Mouse (Mus musculus) bone marrow macrophage, adult 2 months (primary cell): Measurements from ENCODE around the gene Nudt17.

Experiments
- CTCF ChIP-seq: IDR thresholded peaks from 2 replicates; pipeline ENCODE4 v1.5.1; 2012; ENCODE audit warnings: low read depth, mild to moderate bottlenecking, low read length, moderate library complexity
- POLR2A ChIP-seq: IDR thresholded peaks from 2 replicates; pipeline ENCODE4 v1.6.1; 2012; ENCODE audit warnings: mild to moderate bottlenecking, low read depth, low read length, borderline replicate concordance

DNA sequence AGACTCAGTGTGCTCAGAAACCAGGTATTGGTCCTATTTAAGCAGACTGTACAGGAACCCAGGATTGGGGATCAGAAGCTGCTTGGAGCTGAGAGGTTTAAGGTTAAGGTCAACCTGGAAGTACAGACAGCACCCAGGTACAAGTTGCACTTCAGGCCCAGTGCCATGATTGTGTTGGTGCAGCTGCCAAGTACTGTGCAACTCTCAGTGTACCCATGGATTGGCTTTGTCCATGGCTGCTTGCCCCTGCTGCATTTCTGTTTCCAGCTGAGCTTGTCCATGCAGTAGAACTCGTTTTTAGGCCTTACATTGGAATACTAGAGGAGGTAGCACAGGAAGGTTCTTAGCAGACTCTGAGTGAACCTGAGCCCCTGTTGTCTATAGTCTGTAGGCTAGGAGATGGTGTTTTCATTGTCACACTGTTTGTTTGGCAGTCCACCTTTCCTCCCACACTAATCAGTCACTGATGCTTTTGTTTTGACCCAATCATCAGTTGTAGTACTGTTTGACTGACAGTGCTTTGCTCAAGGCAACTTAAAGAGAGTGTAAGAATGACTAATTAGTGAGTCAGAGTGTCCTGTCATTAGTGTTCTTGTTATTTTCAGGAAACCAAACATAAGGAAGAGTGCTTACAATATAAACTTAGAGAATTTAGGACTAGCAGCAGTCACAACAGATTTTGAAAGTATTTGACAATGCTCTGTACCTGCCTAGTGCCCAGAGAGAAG, 28.8 kb upstream of the Nudt17 start:
- TF ChIP-seq CTCF, result no peak
- no peak for TF ChIP-seq POLR2A
